Mouse (Mus musculus) erythroblast, embryonic 14.5 days (primary cell): ENCODE measurements around the gene Nfe2l3.

ENCODE experiments used
- GATA1 ChIP-seq: IDR thresholded peaks from 2 replicates; pipeline ENCODE4 v1.6.1; 2012; ENCODE audit warnings: low read length, inconsistent platforms, mixed read lengths
- TAL1 ChIP-seq: IDR thresholded peaks from 3 replicates; pipeline ENCODE4 v1.6.1; 2012; ENCODE audit warnings: low read length, inconsistent platforms, mixed read lengths

DNA sequence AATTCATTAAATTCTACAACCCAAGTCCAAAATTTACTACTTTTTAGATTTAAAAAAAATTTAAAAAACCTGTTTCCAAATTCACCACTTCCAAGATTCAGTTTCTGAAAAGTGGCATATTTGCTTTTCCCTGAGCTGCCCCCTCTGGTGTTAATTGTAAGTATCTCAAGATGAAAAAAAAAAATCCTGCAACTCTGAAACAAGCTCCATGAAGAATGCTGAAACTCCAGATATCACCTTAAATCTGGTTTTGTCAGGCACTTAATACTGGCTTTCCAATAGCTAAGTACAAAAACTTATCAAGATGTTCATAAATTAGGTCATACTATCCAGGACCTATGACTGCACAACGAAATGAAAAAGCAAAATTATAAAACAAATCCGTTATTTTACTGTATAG is 35.2 kb downstream of the Nfe2l3 start:
- TF ChIP-seq GATA1 (no peak), TAL1 (no peak)
